Mouse (Mus musculus) megakaryocyte, embryonic 14.5 days (primary cell): ENCODE data around the gene Cntnap2. TPM values are rescaled to one million over a fixed set of nuclear protein-coding genes. Genes with fewer than 3 reads are reported as not detected.
"Not testable (repeated sequence)": the region's sequence is repeated elsewhere in the genome, so short reads cannot be mapped to it uniquely, and the experiment has no call there.

Source experiments
- H3K27me3 ChIP-seq: replicated peaks from 2 replicates; pipeline ENCODE3; 2012; ENCODE audit warnings: inconsistent platforms
- H3K36me3 ChIP-seq: replicated peaks from 2 replicates; pipeline ENCODE3; 2012; ENCODE audit warnings: low read length, inconsistent platforms, mixed read lengths
- H3K4me1 ChIP-seq: 2 replicates; pipeline ENCODE4 v1.6.1; 2012; ENCODE audit warnings: inconsistent platforms
- H3K4me3 ChIP-seq: replicated peaks from 2 replicates; pipeline ENCODE3; 2012; ENCODE audit warnings: moderate library complexity, mild to moderate bottlenecking, inconsistent platforms
- H3K9me3 ChIP-seq: 2 replicates; pipeline ENCODE4 v1.6.1; 2012; ENCODE audit warnings: inconsistent platforms
- FLI1 ChIP-seq: IDR thresholded peaks from 2 replicates; pipeline ENCODE4 v1.6.1; 2012; ENCODE audit warnings: low read length, inconsistent platforms, mixed read lengths
- GATA1 ChIP-seq: IDR thresholded peaks from 3 replicates; pipeline ENCODE4 v1.6.1; 2012; ENCODE audit warnings: mixed read lengths, low read length, inconsistent platforms, borderline replicate concordance
- polyA plus RNA-seq: library from polyadenylated mRNA; stranded (reverse); fragments of >175 nt; gene quantifications from 2 replicates; pipeline ENCODE4 v1.2.3, GENCODE M21; 2012; ENCODE audit warnings: low replicate concordance; ENCODE audit not compliant: insufficient read depth

Gene Cntnap2
- polyA plus RNA-seq, 1 experiment: 0.03 TPM

GRCm38 (mm10) chr6:47050319-47051222 lies 1991.4 kb downstream of the Cntnap2 start:
- Histone ChIP-seq H3K9me3 (no peaks in the 10 kb centered on the region), H3K4me3 (no peak overlapping the region), H3K4me1 (no peaks in the 10 kb centered on the region), H3K36me3 (no peaks in the 10 kb centered on the region), H3K27me3 (no peaks in the 10 kb centered on the region)
- TF ChIP-seq FLI1: no peak
- TF ChIP-seq GATA1: no peak

GRCm38 (mm10) chr6:47061341-47061740 lies 2002.2 kb downstream of the Cntnap2 start:
- Histone ChIP-seq H3K36me3 (no peaks in the 10 kb centered on the region), H3K4me1 (no peaks in the 10 kb centered on the region), H3K9me3 (0 out of 2 replicates have a peak, but pooled peaks cover 3% of the 10 kb centered on the region), H3K27me3 (no peaks in the 10 kb centered on the region), H3K4me3 (no peak overlapping the region)
- TF ChIP-seq GATA1 (no peak), FLI1 (no peak)

- Histone ChIP-seq H3K9me3 (no peaks in the 10 kb centered on the region), H3K4me3 (no peak overlapping the region), H3K27me3 (no peaks in the 10 kb centered on the region), H3K4me1 (no peaks in the 10 kb centered on the region), H3K36me3 (no peaks in the 10 kb centered on the region)
- TF ChIP-seq GATA1 (no peak), FLI1 (no peak)
These were observed 2030.8 kb downstream of the Cntnap2 start for GRCm38 (mm10) chr6:47089998-47090397.

- no peaks in the 10 kb centered on the region for H3K36me3 ChIP-seq
- no peaks in the 10 kb centered on the region for H3K4me1 ChIP-seq
- H3K27me3 ChIP-seq: no peaks in the 10 kb centered on the region
- no peak for TF ChIP-seq GATA1
- no peak for TF ChIP-seq FLI1
- no peak overlapping the region for H3K4me3 ChIP-seq
- H3K9me3 ChIP-seq: no peaks in the 10 kb centered on the region
These were observed 2045.8 kb downstream of the Cntnap2 start for GRCm38 (mm10) chr6:47104951-47105350.

GRCm38 (mm10) chr6:47109582-47110220 lies 2050.5 kb downstream of the Cntnap2 start:
- Histone ChIP-seq H3K36me3 (no peaks in the 10 kb centered on the region), H3K4me3 (no peak overlapping the region), H3K4me1 (no peaks in the 10 kb centered on the region), H3K9me3 (no peaks in the 10 kb centered on the region), H3K27me3 (no peaks in the 10 kb centered on the region)
- no peak for TF ChIP-seq FLI1
- no peak for TF ChIP-seq GATA1

- not testable (repeated sequence) for H3K4me3 ChIP-seq, H3K4me1 ChIP-seq, H3K36me3 ChIP-seq, H3K9me3 ChIP-seq, H3K27me3 ChIP-seq
These were observed 2074.9 kb downstream of the Cntnap2 start for GRCm38 (mm10) chr6:47134063-47134462.

- H3K27me3 ChIP-seq, H3K9me3 ChIP-seq, H3K4me1 ChIP-seq, H3K36me3 ChIP-seq, H3K4me3 ChIP-seq: not testable (repeated sequence)
These were observed 2093.9 kb downstream of the Cntnap2 start for GRCm38 (mm10) chr6:47153018-47153417.

- H3K4me3 ChIP-seq: peak overlapping the region; percentile 82
- peaks cover 15% of the 10 kb centered on the region for H3K4me1 ChIP-seq
- H3K27me3 ChIP-seq: not testable (repeated sequence)
These were observed 2115.6 kb downstream of the Cntnap2 start for GRCm38 (mm10) chr6:47174580-47175294.

GRCm38 (mm10) chr6:47175356-47176156 lies 2116.4 kb downstream of the Cntnap2 start:
- H3K9me3 ChIP-seq: not testable (repeated sequence)
- peak overlapping the region; percentile 14 for H3K4me3 ChIP-seq

More at GRCm38 (mm10) chr6:47174580-47175294, 2115.6 kb downstream of the Cntnap2 start:
- not testable (repeated sequence) for H3K36me3 ChIP-seq, H3K9me3 ChIP-seq

GRCm38 (mm10) chr6:47176157-47176555 lies 2117.0 kb downstream of the Cntnap2 start:
- not testable (repeated sequence) for H3K27me3 ChIP-seq, H3K9me3 ChIP-seq, H3K4me3 ChIP-seq, H3K36me3 ChIP-seq
- H3K4me1 ChIP-seq: peaks cover 15% of the 10 kb centered on the region

More at GRCm38 (mm10) chr6:47175356-47176156, 2116.4 kb downstream of the Cntnap2 start:
- H3K36me3 ChIP-seq, H3K27me3 ChIP-seq: not testable (repeated sequence)
- H3K4me1 ChIP-seq: peaks cover 15% of the 10 kb centered on the region

GRCm38 (mm10) chr6:47181372-47181771 lies 2122.2 kb downstream of the Cntnap2 start:
- H3K4me1 ChIP-seq, H3K4me3 ChIP-seq, H3K36me3 ChIP-seq, H3K27me3 ChIP-seq, H3K9me3 ChIP-seq: not testable (repeated sequence)
